Mouse (Mus musculus): ENCODE data around the gene 9930104L06Rik.

9930104L06Rik gene

GRCm38 (mm10) chr4:124960940-124961339 lies 24.1 kb downstream of the 9930104L06Rik start:
- no peak for DNase-seq (ENCODE audit: low spot score)

GRCm38 (mm10) chr4:124962576-124962975 lies 25.7 kb downstream of the 9930104L06Rik start:
- DNase-seq (ENCODE audit: low spot score) = no peak

GRCm38 (mm10) chr4:124964912-124965599 lies 28.2 kb downstream of the 9930104L06Rik start:
- DNase-seq (ENCODE audit: low spot score) = no peak

GRCm38 (mm10) chr4:124968711-124969110 lies 31.9 kb downstream of the 9930104L06Rik start:
- DNase-seq (ENCODE audit: low spot score) = no peak

- no peak for DNase-seq (ENCODE audit: low spot score)
Observed at GRCm38 (mm10) chr4:124969219-124969848, 32.5 kb downstream of the 9930104L06Rik start.

GRCm38 (mm10) chr4:124970194-124970593 lies 33.3 kb downstream of the 9930104L06Rik start:
- DNase-seq (ENCODE audit: low spot score) = no peak

- no peak for DNase-seq (ENCODE audit: low spot score)
Observed at GRCm38 (mm10) chr4:124970677-124971076, 33.8 kb downstream of the 9930104L06Rik start.

GRCm38 (mm10) chr4:124971094-124971493 lies 34.2 kb downstream of the 9930104L06Rik start:
- DNase-seq (ENCODE audit: low spot score) = no peak

- no peak for DNase-seq (ENCODE audit: low spot score)
Observed at GRCm38 (mm10) chr4:124972316-124972715, 35.5 kb downstream of the 9930104L06Rik start.

GRCm38 (mm10) chr4:124973296-124973695 lies 36.4 kb downstream of the 9930104L06Rik start:
- no peak for DNase-seq (ENCODE audit: low spot score)

- DNase-seq (ENCODE audit: low spot score) = no peak
Observed at GRCm38 (mm10) chr4:124978201-124978600, 41.4 kb downstream of the 9930104L06Rik start.

- DNase-seq (ENCODE audit: low spot score) = no peak
Observed at GRCm38 (mm10) chr4:124983893-124984526, 47.2 kb downstream of the 9930104L06Rik start.

- DNase-seq (ENCODE audit: low spot score) = no peak
Observed at GRCm38 (mm10) chr4:124984871-124985670, 48.2 kb downstream of the 9930104L06Rik start.

GRCm38 (mm10) chr4:124985671-124986602 lies 49.1 kb downstream of the 9930104L06Rik start, which contains the start of gene Rspo1:
TSS of gene Rspo1 (plus strand) at chr4:124986430.
- DNase-seq (ENCODE audit: low spot score) = no peak

- DNase-seq (ENCODE audit: low spot score) = no peak
Observed at GRCm38 (mm10) chr4:124986739-124987710, 50.2 kb downstream of the 9930104L06Rik start.

GRCm38 (mm10) chr4:124987711-124988097 lies 50.9 kb downstream of the 9930104L06Rik start:
- no peak for DNase-seq (ENCODE audit: low spot score)

- DNase-seq (ENCODE audit: low spot score) = no peak
Observed at GRCm38 (mm10) chr4:124988382-124988781, 51.5 kb downstream of the 9930104L06Rik start.

- no peak for DNase-seq (ENCODE audit: low spot score)
Observed at GRCm38 (mm10) chr4:124989787-124990253, 53.0 kb downstream of the 9930104L06Rik start.

- DNase-seq (ENCODE audit: low spot score) = no peak
Observed at GRCm38 (mm10) chr4:124990325-124990724, 53.5 kb downstream of the 9930104L06Rik start.

Measured in ovary, postnatal 14 days (tissue).